Mouse (Mus musculus) liver, embryonic 13.5 days (tissue): ENCODE data around the gene Atp6v0a1. TPM values are rescaled to one million over a fixed set of nuclear protein-coding genes. Genes with fewer than 3 reads are reported as not detected.

Experiments
- ATAC-seq: fragments of 200-750 bp; cut with Nextera tagmentation; 2 replicates; pipeline ENCODE4 v1.8.0; 2017; ENCODE audit warnings: low read depth, mild to moderate bottlenecking, moderate number of reproducible peaks, moderate library complexity
- DNase-seq: peaks from one replicate; pipeline ENCODE4 v3.0.0; 2022
- H3K27ac ChIP-seq: fragments of 300-500 bp; sonication (generic); 2 replicates; pipeline ENCODE4 v1.5.1; 2015; ENCODE audit warnings: moderate library complexity, mild to moderate bottlenecking, inconsistent platforms
- H3K27me3 ChIP-seq: fragments of 300-500 bp; sonication (generic); 2 replicates; pipeline ENCODE4 v1.6.1; 2015; ENCODE audit warnings: mild to moderate bottlenecking, inconsistent platforms
- H3K36me3 ChIP-seq: fragments of 300-500 bp; sonication (generic); 2 replicates; pipeline ENCODE4 v1.6.1; 2015; ENCODE audit warnings: mild to moderate bottlenecking, inconsistent platforms
- H3K4me1 ChIP-seq: fragments of 300-500 bp; sonication (generic); replicated peaks from 2 replicates; pipeline ENCODE4 v1.6.1; 2015; ENCODE audit warnings: inconsistent platforms
- H3K4me2 ChIP-seq: fragments of 300-500 bp; sonication (generic); 2 replicates; pipeline ENCODE4 v1.6.1; 2015; ENCODE audit warnings: inconsistent platforms, mild to moderate bottlenecking, moderate library complexity
- H3K4me3 ChIP-seq: fragments of 300-500 bp; sonication (generic); replicated peaks from 2 replicates; pipeline ENCODE4 v1.5.1; 2015; ENCODE audit warnings: mild to moderate bottlenecking, inconsistent platforms
- H3K9ac ChIP-seq: fragments of 300-500 bp; sonication (generic); 2 replicates; pipeline ENCODE4 v1.6.1; 2015; ENCODE audit warnings: mild to moderate bottlenecking, inconsistent platforms
- H3K9me3 ChIP-seq: fragments of 300-500 bp; sonication (generic); replicated peaks from 2 replicates; pipeline ENCODE4 v1.6.1; 2016; ENCODE audit warnings: inconsistent platforms
- WGBS: fragments of 180-500 bp; shearing (Covaris S2); methylation state at CpG from one replicate; pipeline ENCODE4 v1.1.7; 2015; ENCODE audit not compliant: insufficient replicate concordance; 5-methylcytosine and 5-hydroxymethylcytosine counted together
- polyA plus RNA-seq: library from polyadenylated mRNA; unstranded; fragments of >200 nt; fragmentation: Nextera tagmentation; extraction: Ambion mirVana; gene quantifications from 2 replicates; pipeline ENCODE4 v1.2.1, GENCODE M21; 2015

The Atp6v0a1 gene
- polyA plus RNA-seq, 1 experiment from 2014 or later, result 52.8 TPM

DNA sequence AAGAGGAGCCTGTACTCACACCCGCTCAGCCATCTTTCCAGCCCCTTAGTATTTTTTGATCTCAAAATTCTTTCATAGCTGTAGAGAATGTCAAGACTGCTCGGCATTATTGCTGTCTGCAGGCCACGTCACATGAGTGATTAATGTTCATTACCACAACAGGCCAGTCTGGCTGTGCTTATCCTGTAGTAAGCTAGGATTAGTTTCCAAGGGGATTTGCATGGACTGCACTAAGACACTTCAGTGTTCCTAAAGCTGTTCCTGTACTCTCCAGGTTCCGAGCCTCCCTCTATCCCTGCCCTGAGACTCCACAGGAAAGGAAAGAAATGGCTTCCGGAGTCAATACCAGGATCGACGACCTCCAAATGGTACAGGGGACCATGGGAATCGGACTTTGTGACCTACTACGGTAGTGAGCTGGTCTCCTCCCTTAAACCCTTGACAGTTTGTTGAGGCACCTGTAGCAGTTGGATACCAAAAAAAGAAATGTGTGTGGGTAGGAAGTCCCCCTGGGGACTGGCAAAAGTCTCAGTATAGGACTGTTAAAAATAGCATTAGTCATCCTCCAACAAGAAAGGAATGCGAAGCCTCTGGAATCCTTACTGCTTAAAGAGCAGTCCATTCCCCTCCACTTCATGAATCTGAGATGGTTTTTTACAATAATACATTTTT is 21.0 kb downstream of the Atp6v0a1 start:
- H3K4me1 ChIP-seq, result no peaks in the 10 kb centered on the region; the same call in 1 of the 2 replicates
- DNase-seq, result no peak
- H3K4me3 ChIP-seq, result no peak overlapping the region
- no peaks in the 10 kb centered on the region for H3K9me3 ChIP-seq
- H3K36me3 ChIP-seq, result peaks cover 96% of the 10 kb centered on the region
- no peaks in the 10 kb centered on the region for H3K27me3 ChIP-seq
- H3K27ac ChIP-seq, result no peak overlapping the region
- no peak overlapping the region for H3K9ac ChIP-seq
- H3K4me2 ChIP-seq, result no peak overlapping the region
- WGBS, result 86% methylated on average over 10 of the region's 10 CpGs
- ATAC-seq, result no peak

GRCm38 (mm10) chr11:101030808-101031156 is 21.5 kb downstream of the Atp6v0a1 start:
- H3K36me3 ChIP-seq, result peaks cover 95% of the 10 kb centered on the region

GRCm38 (mm10) chr11:101031470-101031869 is 22.2 kb downstream of the Atp6v0a1 start:
- Histone ChIP-seq H3K9me3 (no peaks in the 10 kb centered on the region), H3K36me3 (peaks cover 94% of the 10 kb centered on the region), H3K4me3 (no peak overlapping the region), H3K4me1 (no peaks in the 10 kb centered on the region; the same call in 1 of the 2 replicates), H3K27me3 (no peaks in the 10 kb centered on the region), H3K9ac (no peak overlapping the region), H3K4me2 (no peak overlapping the region), H3K27ac (no peak overlapping the region)
- WGBS, result 100% methylated on average over 1 of the region's 1 CpGs
- ATAC-seq (no peak), DNase-seq (no peak)

More at GRCm38 (mm10) chr11:101030808-101031156, 21.5 kb downstream of the Atp6v0a1 start:
- Histone ChIP-seq H3K9ac (no peak overlapping the region), H3K4me2 (no peak overlapping the region), H3K4me1 (no peaks in the 10 kb centered on the region; the same call in 1 of the 2 replicates), H3K27me3 (no peaks in the 10 kb centered on the region), H3K27ac (no peak overlapping the region; the same call in 1 of the 2 replicates), H3K4me3 (no peak overlapping the region), H3K9me3 (no peaks in the 10 kb centered on the region)
- ATAC-seq (no peak), DNase-seq (no peak)
- WGBS, result 86% methylated on average over 4 of the region's 4 CpGs

- H3K9me3 ChIP-seq, result no peaks in the 10 kb centered on the region
- DNase-seq (no peak), ATAC-seq (no peak)
- no peak overlapping the region for H3K9ac ChIP-seq
- H3K4me1 ChIP-seq, result no peaks in the 10 kb centered on the region; the same call in 1 of the 2 replicates
- no peak overlapping the region for H3K4me2 ChIP-seq
- H3K27ac ChIP-seq, result no peak overlapping the region
- H3K4me3 ChIP-seq, result no peak overlapping the region
- no peaks in the 10 kb centered on the region for H3K27me3 ChIP-seq
- H3K36me3 ChIP-seq, result peaks cover 96% of the 10 kb centered on the region
- 90% methylated on average over 17 of the region's 17 CpGs for WGBS
Observed at GRCm38 (mm10) chr11:101033856-101034500, 24.7 kb downstream of the Atp6v0a1 start.

- no peak overlapping the region for H3K27ac ChIP-seq
- 92% methylated on average over 8 of the region's 8 CpGs for WGBS
- no peak for ATAC-seq
- H3K4me3 ChIP-seq, result no peak overlapping the region
- H3K9ac ChIP-seq, result no peak overlapping the region
- H3K36me3 ChIP-seq, result peaks cover 96% of the 10 kb centered on the region
- H3K9me3 ChIP-seq, result no peaks in the 10 kb centered on the region
- no peaks in the 10 kb centered on the region for H3K27me3 ChIP-seq
- no peak overlapping the region for H3K4me2 ChIP-seq
- DNase-seq, result no peak
- H3K4me1 ChIP-seq, result no peaks in the 10 kb centered on the region; the same call in 1 of the 2 replicates
Observed at GRCm38 (mm10) chr11:101034614-101035327, 25.5 kb downstream of the Atp6v0a1 start.

DNA sequence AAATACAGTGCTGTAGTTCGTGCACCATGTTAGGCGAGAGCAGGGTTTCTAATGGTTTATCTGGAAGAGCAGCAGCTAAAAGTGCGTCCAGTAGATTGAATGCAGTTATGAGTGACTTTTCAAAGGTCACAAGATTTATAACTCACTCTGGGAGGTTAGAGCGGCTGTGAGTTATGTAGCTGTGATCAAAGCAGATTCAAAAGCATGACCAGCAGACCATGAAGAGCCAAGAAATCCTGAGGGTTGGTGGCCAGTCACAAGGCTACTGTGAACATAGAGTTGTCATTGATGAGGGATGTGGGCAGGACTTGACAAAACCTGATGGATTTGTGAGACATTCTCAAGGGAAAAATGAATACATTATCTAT is 26.1 kb downstream of the Atp6v0a1 start:
- Histone ChIP-seq H3K4me2 (no peak overlapping the region), H3K27me3 (no peaks in the 10 kb centered on the region), H3K9ac (no peak overlapping the region), H3K36me3 (peaks cover 96% of the 10 kb centered on the region), H3K4me1 (no peaks in the 10 kb centered on the region; the same call in 1 of the 2 replicates), H3K27ac (no peak overlapping the region), H3K4me3 (no peak overlapping the region), H3K9me3 (no peaks in the 10 kb centered on the region)
- DNase-seq (no peak), ATAC-seq (no peak)
- WGBS, result 85% methylated on average over 4 of the region's 4 CpGs

GRCm38 (mm10) chr11:101037795-101038194 is 28.5 kb downstream of the Atp6v0a1 start:
- H3K4me3 ChIP-seq, result no peak overlapping the region
- WGBS, result 86% methylated on average over 10 of the region's 10 CpGs
- no peak overlapping the region for H3K9ac ChIP-seq
- DNase-seq (no peak), ATAC-seq (no peak)
- peaks cover 97% of the 10 kb centered on the region for H3K36me3 ChIP-seq
- H3K4me1 ChIP-seq, result no peaks in the 10 kb centered on the region
- H3K9me3 ChIP-seq, result no peaks in the 10 kb centered on the region
- no peak overlapping the region for H3K27ac ChIP-seq
- H3K27me3 ChIP-seq, result no peaks in the 10 kb centered on the region
- no peak overlapping the region for H3K4me2 ChIP-seq

- no peak for ATAC-seq
- H3K4me3 ChIP-seq, result no peak overlapping the region
- H3K36me3 ChIP-seq, result peaks cover 100% of the 10 kb centered on the region
- no peaks in the 10 kb centered on the region for H3K27me3 ChIP-seq
- peak overlapping the region; percentile 6; the same call in 1 of the 2 replicates for H3K27ac ChIP-seq
- DNase-seq, result no peak
- H3K4me2 ChIP-seq, result no peak overlapping the region
- H3K4me1 ChIP-seq, result peaks cover 2% of the 10 kb centered on the region
- WGBS, result 80% methylated on average over 4 of the region's 4 CpGs
- no peak overlapping the region for H3K9ac ChIP-seq
- no peaks in the 10 kb centered on the region for H3K9me3 ChIP-seq
Observed at GRCm38 (mm10) chr11:101045826-101046225, 36.6 kb downstream of the Atp6v0a1 start.

DNA sequence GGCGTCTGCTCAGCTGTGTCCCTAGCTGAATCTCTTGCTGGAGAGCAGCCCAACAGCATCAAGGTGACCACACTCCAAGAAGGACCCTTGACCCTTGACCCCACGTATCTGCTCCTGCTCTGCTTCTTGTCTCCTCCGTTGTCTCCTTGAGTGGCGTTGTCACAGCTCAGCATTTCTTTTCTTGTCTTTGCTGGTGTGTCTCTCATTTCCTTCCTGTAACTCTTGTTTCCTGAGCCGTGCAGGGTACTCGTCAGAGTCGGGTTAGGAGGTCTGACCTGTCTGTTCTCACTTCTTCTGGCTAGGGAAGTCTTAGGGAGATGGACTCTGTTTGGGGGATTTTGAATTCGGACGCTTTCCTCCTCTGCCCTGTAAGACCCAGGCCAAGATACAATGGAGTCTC is 37.2 kb downstream of the Atp6v0a1 start:
- Histone ChIP-seq H3K4me2 (no peak overlapping the region), H3K4me1 (peaks cover 2% of the 10 kb centered on the region), H3K36me3 (peaks cover 100% of the 10 kb centered on the region), H3K9me3 (no peaks in the 10 kb centered on the region), H3K27me3 (no peaks in the 10 kb centered on the region), H3K27ac (no peak overlapping the region), H3K9ac (no peak overlapping the region), H3K4me3 (no peak overlapping the region)
- 37% methylated on average over 9 of the region's 9 CpGs for WGBS
- DNase-seq (no peak), ATAC-seq (no peak)

- H3K36me3 ChIP-seq, result peaks cover 100% of the 10 kb centered on the region
- WGBS, result 63% methylated on average over 3 of the region's 3 CpGs
- no peaks in the 10 kb centered on the region for H3K9me3 ChIP-seq
- peaks cover 2% of the 10 kb centered on the region for H3K4me1 ChIP-seq
- H3K27ac ChIP-seq, result no peak overlapping the region
- DNase-seq (no peak), ATAC-seq (no peak)
- H3K4me3 ChIP-seq, result no peak overlapping the region
- H3K4me2 ChIP-seq, result no peak overlapping the region
- H3K9ac ChIP-seq, result no peak overlapping the region
- no peaks in the 10 kb centered on the region for H3K27me3 ChIP-seq
Observed at GRCm38 (mm10) chr11:101047502-101047901, 38.2 kb downstream of the Atp6v0a1 start.

DNA sequence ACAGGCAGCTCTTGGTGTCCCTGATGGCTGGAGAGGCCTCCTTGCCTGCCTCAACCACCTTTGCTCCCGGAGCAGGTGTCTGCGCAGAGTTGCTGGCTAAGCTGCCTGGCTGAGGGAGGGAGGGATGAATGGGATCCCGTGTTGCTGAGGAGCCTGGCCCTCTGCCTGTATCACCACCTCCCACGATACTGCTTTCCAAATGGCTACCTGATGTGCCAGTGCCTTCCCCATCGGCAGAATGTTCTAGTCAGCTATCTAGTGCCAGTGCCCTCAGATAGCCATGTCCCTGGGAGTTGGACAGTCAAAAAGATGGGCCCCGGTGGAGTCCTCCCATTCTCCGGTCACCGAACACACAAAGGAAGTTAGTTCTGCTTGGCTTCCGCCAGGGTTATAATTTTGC is 41.1 kb downstream of the Atp6v0a1 start:
- DNase-seq (no peak), ATAC-seq (no peak)
- H3K4me1 ChIP-seq, result peaks cover 13% of the 10 kb centered on the region
- H3K27me3 ChIP-seq, result no peaks in the 10 kb centered on the region
- no peak overlapping the region for H3K9ac ChIP-seq
- H3K27ac ChIP-seq, result no peak overlapping the region
- no peak overlapping the region for H3K4me2 ChIP-seq
- peaks cover 99% of the 10 kb centered on the region for H3K36me3 ChIP-seq
- WGBS, result 90% methylated on average over 9 of the region's 9 CpGs
- no peak overlapping the region for H3K4me3 ChIP-seq
- H3K9me3 ChIP-seq, result peaks cover 7% of the 10 kb centered on the region; the same call in 1 of the 2 replicates
